Mouse (Mus musculus) left cerebral cortex, adult 11 months (tissue): Measurements from ENCODE around the gene Hoxa10.

Experiments used
- DNase-seq: peaks from one replicate; pipeline ENCODE4 v3.0.0; 2022; ENCODE audit warnings: low spot score

Hoxa10 gene

DNA sequence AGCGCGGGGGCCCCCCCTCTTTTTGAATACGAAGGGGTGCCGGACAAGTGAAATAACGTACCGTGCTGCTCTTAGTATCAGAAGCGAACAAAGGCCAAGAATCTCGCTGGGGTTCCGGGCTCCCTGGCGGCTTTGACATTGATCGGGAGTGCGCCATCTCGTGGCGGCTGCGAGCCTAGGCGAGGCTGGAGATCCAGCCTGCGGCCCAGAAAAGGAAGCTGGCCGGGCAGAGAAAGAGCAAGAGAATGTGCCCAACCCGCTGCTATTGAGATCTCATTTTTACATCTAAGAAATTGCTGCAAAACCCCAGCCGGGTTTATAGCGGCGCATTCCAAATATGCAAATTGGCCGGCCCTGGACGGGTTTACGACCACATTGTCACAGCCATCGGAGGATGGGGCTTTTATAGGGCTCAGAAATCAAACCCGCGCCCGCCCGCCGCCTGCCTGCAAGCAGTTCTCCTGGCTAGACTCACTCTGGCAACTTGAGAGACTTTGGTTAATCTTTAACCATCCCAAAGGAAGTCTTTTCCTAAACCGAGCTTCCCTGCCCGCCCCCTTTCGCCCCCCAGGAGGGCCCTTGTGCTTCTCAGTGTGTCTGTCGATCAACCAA lies at the start of gene Hoxa10:
Gene Hoxa10 (minus strand): TSS at position 466 of the 612 bp plus-strand sequence.
- DNase-seq: no peak

GRCm38 (mm10) chr6:52290186-52290585 lies 49.5 kb upstream of the Hoxa10 start:
- DNase-seq: no peak

DNA sequence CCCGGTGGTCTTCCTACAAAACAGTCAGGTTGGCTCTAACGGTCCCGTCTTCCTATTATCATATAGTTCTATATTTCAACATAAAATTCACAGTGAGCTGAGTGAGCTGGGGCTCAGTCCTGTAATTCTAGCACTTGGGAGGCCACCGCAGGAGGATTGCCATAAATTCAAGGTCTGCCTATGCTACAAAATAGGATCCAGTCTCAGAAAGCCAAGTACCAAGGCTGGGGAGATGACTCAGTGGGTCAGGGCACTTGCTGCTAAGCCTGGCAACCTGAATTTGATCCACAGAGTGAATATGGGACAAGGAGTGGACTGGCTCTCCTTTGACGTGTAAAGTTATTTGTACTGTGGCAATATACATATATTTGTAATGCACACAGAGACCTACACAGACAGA lies 43.2 kb upstream of the Hoxa10 start:
- DNase-seq: no peak

DNA sequence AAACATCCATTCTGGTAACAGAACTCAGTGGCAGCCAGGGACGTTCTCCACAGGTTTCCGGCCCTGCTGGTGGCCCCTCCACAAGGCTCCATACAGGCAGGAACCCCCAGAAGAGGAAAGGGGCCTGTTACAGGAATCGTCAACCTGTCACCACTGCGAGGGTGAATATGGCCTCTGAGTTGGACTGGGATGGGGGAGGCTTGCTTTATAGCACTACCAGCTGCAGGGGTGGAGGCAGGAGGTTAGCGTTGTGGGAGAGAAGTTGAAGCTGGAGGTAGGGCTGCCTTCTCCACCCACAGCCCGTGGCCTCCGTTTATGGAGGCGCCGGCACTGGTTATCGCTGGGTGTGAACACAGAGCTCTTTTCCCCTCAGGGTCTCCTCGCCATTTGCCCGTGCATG lies 40.4 kb upstream of the Hoxa10 start:
- DNase-seq: no peak

DNA sequence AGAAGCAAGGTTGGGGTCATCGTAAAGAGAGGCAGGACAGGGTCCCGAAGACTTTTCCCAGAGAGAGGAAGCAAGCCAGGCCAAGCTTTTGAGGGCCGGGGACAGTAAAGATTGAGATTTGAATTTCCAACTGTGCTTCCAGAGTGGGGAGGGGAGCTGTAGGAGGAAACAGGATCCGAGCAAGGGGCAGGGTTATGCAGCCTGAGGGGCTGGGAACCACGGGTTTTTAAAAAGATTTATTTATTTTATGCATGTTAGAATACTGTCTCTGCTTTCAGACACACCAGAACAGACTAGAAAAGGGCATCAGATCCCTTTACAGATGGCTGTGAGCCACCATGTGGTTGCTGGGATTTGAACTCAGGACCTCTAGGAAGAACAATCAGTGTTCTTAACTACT lies 36.3 kb upstream of the Hoxa10 start:
- DNase-seq: no peak

DNA sequence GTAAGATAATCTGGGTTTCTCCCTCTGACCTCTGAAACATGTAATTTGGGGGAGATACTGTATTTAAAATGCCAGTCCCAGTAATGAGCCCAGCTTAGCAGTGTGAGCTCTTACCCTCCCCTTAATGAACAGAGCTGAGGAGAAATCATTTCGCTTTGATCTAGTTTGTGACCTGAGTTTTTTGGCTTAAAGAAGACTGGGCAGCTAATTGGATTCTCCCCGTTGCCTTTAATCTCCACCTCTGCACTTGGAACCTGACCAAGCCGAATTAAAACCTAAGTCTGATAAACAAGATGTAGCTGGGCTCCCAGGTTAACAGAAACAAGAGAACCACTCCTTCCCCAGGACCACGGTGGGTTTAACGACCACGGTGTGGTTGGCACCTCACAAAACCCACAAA lies 35.7 kb upstream of the Hoxa10 start:
- DNase-seq: no peak

DNA sequence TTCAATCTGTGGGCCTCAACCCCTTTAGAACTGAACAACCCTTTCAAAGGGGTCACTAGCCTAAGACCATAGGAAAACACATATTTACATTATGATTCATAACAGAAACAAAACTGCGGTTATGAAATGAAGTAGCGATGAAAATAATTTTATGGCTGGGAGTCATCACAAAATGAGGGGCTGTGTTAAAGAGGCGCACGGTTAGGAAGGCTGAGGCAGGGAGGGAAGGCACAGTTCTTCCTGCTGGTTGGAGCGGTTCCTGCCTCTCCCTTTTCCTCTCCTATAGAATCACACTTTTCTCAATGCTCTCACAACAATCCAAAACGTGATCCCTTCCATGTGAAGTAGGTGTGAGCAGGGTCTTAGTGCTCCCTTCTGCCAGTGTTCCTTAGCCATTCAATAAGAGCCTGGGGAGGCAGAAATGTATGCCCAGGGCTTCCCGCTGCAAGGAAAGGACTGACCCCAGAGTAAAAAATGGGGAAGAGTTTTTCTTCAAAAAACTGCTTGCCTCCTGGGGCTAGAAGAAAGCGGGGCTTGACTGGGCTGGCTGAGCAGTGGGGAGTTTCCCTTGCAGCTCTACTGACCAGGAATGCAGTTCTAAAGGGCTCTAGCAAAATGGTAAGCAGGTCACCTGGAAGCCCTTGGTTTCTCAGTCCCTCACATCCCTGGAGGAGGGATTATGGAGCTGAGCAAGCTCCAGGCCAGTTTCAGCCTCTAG lies 35.1 kb upstream of the Hoxa10 start:
- DNase-seq: no peak

DNA sequence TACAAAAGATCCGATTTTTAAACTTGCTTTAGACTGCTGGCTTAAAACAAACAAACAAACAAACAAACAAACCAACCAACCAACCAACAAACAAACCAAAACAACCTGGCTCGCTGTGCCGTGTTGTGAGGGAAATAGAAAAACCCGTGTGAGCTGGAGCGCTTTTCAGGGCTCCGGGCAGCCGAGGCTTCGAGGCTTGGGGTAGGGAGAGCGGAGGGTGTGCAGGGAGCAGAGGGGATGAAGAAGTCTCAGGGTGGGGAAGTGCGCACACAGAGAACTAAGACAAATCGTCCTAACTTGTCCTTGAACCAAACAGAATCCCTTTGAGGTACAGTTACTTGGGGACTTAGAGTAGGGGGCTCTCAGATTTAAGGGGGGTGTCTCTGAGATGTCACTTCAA lies 33.9 kb upstream of the Hoxa10 start:
- no peak for DNase-seq

DNA sequence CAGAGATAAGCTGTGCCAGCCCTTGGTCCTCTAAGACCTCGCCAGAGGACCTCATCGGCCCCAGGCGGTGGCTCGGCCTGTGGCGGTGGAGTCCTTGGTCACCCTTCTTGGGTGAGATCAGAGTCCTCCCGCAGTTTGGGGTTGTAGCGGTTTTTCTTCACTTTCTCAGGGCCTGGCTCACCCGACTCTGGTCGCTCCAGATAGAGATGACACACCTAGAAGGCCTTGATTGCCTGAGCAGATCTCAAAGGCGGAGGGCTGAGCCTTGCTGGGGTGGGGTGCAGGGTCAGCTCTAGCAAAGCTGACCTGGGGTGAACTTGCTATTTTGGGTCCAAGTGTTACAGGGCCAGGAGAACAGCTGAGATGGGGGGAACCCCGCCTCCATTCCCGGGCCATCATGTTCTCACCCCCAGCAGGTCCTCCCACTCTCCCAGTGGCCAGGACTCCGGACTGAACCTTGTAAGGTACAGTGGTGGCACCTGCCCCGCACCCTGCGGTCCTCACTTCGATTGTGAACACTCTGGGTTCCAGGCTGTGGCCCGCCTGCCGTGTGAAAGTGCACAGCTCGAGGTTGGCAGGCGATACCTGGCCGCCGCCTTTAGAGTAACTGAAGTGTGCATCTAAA lies 33.1 kb upstream of the Hoxa10 start:
- no peak for DNase-seq

DNA sequence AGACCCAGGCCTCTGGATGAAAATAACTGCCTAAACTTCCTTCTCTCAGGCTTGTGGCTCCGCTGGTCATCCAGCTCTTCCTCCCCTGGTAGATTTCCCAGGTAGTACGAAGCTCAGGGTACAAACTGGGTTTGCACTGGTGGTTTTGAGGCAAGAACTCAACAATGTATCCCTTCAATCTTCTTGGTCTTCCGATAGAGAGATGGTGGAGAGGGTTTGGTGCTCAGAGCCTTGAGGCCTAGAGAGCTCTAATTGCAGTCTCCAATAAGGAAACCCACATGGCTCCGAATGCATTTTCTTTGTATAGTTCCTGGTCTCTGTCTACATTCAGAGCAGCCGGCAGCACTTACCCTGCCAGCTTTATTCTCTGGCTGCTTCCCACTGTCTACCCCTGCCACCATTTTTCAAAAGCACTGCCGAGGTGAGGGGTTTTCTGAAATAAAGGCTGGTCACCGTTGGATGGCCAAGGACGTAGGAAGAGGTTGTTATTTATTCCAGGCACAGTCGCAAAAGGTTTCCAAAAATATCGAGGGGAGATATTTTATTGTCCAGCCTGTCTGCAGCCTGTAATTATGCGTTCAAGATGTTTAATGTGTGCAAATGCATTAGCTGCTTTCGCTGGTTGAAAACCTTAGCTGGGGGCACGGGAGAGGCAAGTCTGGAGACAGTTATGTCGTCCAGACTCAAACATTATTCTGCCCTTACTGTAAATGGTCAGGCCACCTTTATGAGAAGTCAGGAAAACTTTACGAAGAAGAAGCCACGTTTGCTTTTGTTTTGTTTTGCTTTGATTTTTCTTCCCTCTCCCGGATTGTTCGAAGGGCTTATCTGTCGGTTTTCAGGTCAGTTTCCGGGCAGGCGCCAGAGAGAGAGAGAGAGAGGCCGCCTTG lies 32.4 kb upstream of the Hoxa10 start:
- no peak for DNase-seq

DNA sequence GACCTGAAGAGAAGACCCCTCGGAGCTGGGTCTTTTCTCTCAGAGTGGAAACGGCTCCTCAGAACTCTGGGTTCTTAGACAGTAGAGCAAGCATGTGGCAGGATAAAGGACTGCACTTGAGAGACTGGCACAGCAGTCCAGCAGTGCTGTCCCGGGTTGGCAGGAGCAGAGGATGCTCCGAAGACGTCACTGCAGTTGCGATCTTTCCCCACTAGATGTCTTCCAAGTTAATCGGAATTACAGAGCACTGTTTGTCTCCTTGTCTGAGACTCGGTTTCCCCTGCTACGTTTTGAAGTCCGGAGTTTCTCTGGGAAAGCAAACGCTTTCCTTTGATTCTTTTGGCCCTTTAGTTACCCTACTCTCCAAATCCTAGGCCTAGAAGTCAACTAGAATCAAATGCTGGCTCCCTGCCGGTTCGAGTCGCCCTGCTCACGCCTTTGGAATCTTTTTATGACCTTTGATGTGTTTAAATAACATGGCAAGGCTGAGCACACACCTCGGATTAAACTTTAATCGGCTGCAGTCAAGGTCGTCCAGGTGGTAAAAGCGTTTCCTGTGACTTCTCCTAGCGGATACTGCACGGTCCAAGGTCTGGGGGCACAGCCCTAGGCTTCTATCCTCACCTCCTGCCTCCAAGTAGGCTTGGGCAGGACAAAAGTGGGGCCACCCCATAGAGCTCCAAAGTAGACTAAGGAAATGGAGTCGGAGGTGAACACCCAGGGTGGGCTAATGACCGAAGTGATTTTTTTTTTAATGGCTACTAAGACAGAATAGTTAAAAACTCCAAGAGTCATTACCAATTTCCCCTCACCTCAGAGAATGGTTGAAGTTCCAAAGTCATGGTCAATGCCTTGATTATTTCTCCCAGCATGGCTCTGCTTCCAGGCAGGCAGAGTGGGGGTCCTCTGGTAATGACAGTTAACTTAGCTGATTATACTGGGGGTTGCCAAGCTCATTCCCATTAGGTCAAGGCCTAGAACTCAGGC lies 30.1 kb upstream of the Hoxa10 start:
- DNase-seq: peak; percentile 19

DNA sequence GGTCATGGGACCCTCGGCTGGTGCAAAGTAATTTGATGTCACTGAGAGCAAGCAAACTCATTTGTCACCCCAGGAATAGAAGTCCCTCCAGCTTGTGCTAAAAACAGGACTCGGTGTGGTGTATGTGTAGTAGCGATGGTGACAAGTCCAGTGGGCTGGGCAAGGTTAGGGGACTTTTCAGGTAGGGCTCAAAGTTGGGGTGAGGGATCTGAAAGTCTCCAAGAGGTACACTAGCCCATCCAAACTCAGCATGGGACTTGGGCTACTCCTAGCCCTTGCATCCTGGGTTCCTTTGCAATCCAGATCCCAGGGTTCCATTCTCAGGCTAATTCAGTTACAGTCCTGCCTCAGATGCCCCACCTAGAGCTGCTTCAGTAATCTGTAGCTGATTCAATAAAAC lies 28.1 kb upstream of the Hoxa10 start:
- DNase-seq: no peak

- no peak for DNase-seq
These were observed 27.7 kb upstream of the Hoxa10 start for GRCm38 (mm10) chr6:52268341-52268740.

DNA sequence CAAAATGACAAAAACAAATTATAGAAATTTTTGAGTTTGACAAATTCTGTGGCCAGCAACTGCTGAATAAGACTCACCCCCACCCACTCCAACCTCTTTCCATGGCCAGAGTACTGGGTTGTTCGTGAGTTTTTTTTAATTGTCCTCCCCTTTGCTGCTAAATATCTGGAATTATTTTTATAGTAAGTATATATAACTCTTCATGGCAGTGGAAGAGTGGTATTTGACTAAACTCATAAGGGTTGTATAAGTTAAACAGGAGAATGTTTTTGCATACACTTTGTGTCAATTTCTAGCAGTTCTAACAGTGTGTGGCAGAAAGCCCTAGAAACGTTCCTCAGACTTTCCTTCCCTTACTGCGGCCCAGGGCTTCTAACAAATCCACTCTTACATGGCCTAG lies 27.0 kb upstream of the Hoxa10 start:
- no peak for DNase-seq

- DNase-seq: no peak
These were observed 26.6 kb upstream of the Hoxa10 start for GRCm38 (mm10) chr6:52267221-52267620.

- DNase-seq: no peak
These were observed 26.0 kb upstream of the Hoxa10 start for GRCm38 (mm10) chr6:52266666-52266985.

- DNase-seq: no peak
These were observed 25.4 kb upstream of the Hoxa10 start for GRCm38 (mm10) chr6:52265913-52266665.

DNA sequence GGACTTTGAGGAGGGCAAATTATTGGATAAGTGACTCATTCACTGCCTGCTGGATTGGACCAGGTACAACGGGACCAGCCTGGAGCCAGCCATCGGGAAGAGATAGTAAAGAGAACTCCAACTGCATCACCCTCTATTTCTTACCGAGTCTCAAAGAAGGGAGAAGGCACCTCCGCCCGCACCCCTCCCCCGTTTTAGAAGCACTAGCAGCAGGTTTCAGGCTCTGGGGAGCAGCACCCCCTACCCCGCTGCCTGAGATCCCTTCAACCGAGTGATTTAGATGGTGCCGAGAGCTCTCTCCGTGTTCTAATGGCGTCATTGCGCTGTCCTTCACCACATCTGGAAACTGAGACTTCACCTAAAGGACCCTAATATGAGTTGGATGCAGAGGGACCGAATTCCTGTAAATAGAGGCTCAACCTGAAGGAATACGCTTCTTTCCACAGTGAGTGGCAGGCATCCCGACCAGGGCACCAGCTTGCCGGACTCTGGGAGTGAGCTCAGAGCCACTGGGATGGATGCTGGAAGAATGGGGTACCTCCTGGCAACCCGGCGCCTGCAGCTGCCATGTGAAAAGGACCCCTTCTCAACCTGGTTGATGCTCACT lies 24.8 kb upstream of the Hoxa10 start:
- no peak for DNase-seq

GRCm38 (mm10) chr6:52264106-52264790 lies 23.6 kb upstream of the Hoxa10 start:
- no peak for DNase-seq

DNA sequence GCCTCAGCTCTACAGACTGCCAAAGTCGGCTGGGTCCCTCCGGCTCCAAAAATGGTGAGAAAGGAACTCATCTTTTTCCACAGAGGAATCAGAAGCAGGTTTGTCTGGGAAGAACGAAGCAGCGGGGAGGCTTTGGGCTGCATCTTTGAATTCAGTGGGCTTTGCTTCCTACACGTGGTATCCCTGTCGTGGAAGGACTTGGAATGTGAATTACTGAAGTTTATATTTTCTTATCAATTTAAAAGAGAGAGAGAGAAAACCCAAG lies 22.6 kb upstream of the Hoxa10 start:
- no peak for DNase-seq
